Mouse (Mus musculus) limb, embryonic 14.5 days (tissue): ENCODE measurements around the gene Klhl15. TPM values are rescaled to one million over a fixed set of nuclear protein-coding genes. Genes with fewer than 3 reads are reported as not detected.
A peak's percentile ranks its signal among the peaks of the same experiment; 100 is the strongest.

Experiments
- ATAC-seq: fragments of 200-750 bp; cut with Nextera tagmentation; 2 replicates; pipeline ENCODE4 v1.8.0; 2017; ENCODE audit warnings: low read depth, moderate number of reproducible peaks, moderate TSS enrichment; ENCODE audit not compliant: low FRiP score
- DNase-seq: peaks from one replicate; pipeline ENCODE4 v3.0.0-alpha.2; 2015; ENCODE audit warnings: low spot score
- H3K27ac ChIP-seq: fragments of 300-500 bp; sonication (generic); replicated peaks from 2 replicates; pipeline ENCODE4 v1.5.1; 2014; ENCODE audit warnings: low read depth, mild to moderate bottlenecking, low read length, moderate library complexity, mixed read lengths
- H3K27me3 ChIP-seq: fragments of 300-500 bp; sonication (generic); 2 replicates; pipeline ENCODE4 v1.6.1; 2014; ENCODE audit warnings: low read length, mixed read lengths; ENCODE audit not compliant: control insufficient read depth, insufficient read depth
- H3K36me3 ChIP-seq: fragments of 300-500 bp; sonication (generic); 2 replicates; pipeline ENCODE4 v1.6.1; 2014; ENCODE audit warnings: mild to moderate bottlenecking, low read length, moderate library complexity, mixed read lengths; ENCODE audit not compliant: control insufficient read depth, insufficient read depth
- H3K4me1 ChIP-seq: fragments of 300-500 bp; sonication (generic); 2 replicates; pipeline ENCODE4 v1.6.1; 2014; ENCODE audit warnings: antibody characterized with exemption, low read length, mixed read lengths; ENCODE audit not compliant: control insufficient read depth, insufficient read depth
- H3K4me2 ChIP-seq: fragments of 300-500 bp; sonication (generic); replicated peaks from 2 replicates; pipeline ENCODE4 v1.6.1; 2014; ENCODE audit warnings: low read depth, mild to moderate bottlenecking, low read length, moderate library complexity; ENCODE audit not compliant: severe bottlenecking
- H3K4me3 ChIP-seq: fragments of 300-500 bp; sonication (generic); replicated peaks from 2 replicates; pipeline ENCODE4 v1.5.1; 2014; ENCODE audit warnings: low read length
- H3K9ac ChIP-seq: fragments of 300-500 bp; sonication (generic); 2 replicates; pipeline ENCODE4 v1.6.1; 2014; ENCODE audit warnings: mild to moderate bottlenecking, low read depth, low read length, moderate library complexity; ENCODE audit not compliant: severe bottlenecking
- H3K9me3 ChIP-seq: fragments of 300-500 bp; sonication (generic); 2 replicates; pipeline ENCODE4 v1.6.1; 2016; ENCODE audit warnings: low read length; ENCODE audit not compliant: control insufficient read depth
- POLR2A ChIP-seq: fragments of 200-500 bp; IDR thresholded peaks from 2 replicates; pipeline ENCODE4 v1.8.0; 2012; ENCODE audit warnings: inconsistent platforms, mild to moderate bottlenecking, moderate library complexity, borderline replicate concordance; ENCODE audit not compliant: insufficient read depth, insufficient read length; ENCODE audit errors: extremely low read depth
- WGBS: fragments of 180-500 bp; shearing (Covaris S2); extraction: QIAGEN DNeasy Blood & Tissue Kit; methylation state at CpG from one replicate; pipeline ENCODE4 v1.1.7; 2014; 5-methylcytosine and 5-hydroxymethylcytosine counted together
- polyA plus RNA-seq, 2 experiments: library from polyadenylated mRNA; depleted of rRNA in 1 of 2; stranded (reverse) in 1 of 2; unstranded in 1 of 2; fragments of >200 nt; fragmentation: Nextera tagmentation in 1 of 2; extraction: Ambion mirVana in 1 of 2; gene quantifications; 2 replicates each; pipeline versions ENCODE4 v1.2.1 to v1.2.3; 2012 to 2014

Gene Klhl15
- polyA plus RNA-seq, 2 experiments, result 4.9 to 10.6 TPM

DNA sequence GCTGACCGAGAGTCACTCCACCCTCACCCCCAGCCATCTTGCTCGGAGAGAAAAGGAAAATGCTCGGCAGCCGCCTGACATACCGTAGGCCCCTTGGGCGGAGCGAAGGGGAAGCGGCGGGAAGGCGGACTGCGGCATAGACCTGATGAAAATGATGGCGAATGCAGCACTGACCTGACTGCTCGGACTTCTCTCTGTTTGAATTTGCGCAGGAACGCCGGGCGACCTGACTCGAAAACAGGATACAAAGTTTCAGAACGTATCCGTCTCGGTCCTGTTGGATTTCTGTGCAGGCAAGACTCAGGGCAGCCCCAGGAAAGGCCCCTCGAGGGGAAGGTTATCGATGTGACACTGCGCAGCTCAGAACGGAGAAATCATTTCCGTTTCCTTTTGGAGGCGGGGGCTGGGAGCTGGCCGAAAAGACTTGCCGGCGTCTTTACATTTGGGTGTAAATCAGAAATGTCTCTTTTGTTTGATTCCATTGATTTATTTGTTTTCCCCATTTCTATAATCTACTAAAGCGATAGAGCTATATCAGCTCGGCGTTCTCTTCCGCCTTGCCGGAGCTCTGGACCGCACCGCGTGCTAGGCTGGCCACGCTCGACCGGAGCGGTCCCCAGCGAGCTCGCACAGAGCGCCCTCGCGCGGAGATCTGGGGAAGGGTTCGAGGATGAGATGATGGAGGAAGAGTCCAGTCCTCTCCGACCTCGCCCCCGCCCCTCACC lies 21.6 kb upstream of the Klhl15 start, which contains the start of gene Eif2s3x:
Gene Eif2s3x, minus strand, starts transcription at position 266 of the 725 bp plus-strand sequence.
- peak within 1 kb of the TSS; percentile 76 for H3K4me3 ChIP-seq
- no peaks in the 10 kb centered on the region for H3K4me1 ChIP-seq
- peaks cover 19% of the 10 kb centered on the region for H3K36me3 ChIP-seq
- under 1% methylated on average over 52 of the region's 52 CpGs for WGBS
- no peaks in the 10 kb centered on the region for H3K9me3 ChIP-seq
- peak; percentile 86 for DNase-seq
- H3K9ac ChIP-seq, result peak within 1 kb of the TSS; percentile 81
- peak; percentile 46; the same call in 1 of the 2 replicates for TF ChIP-seq POLR2A
- H3K27me3 ChIP-seq, result no peaks in the 10 kb centered on the region
- peak within 1 kb of the TSS; percentile 67 for H3K4me2 ChIP-seq
- peak within 1 kb of the TSS; percentile 80 for H3K27ac ChIP-seq
- peak; percentile 97 for ATAC-seq

DNA sequence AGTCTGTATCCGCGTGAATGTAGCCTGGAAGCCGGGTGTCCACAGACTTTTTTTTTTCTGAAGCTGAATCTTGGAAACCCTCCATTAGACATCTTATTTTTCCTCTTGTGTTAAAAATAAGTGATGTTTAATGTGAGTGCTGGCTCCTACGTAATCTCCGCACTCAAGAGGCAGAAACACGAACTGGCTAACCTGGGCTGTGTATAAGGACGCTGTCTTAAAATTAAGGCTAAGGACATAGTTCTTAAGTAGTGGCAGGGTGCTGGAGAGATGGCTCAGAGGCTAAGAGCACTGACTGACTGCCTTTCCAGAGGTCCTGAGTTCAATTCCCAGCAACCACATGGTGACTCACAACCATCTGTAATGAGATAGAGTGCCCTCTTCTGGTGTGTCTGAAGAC lies 21.0 kb upstream of the Klhl15 start:
- ATAC-seq, result no peak
- H3K4me2 ChIP-seq, result peak overlapping the region; percentile 53
- H3K4me3 ChIP-seq, result peak overlapping the region; percentile 76
- TF ChIP-seq POLR2A, result no peak
- 16% methylated on average over 7 of the region's 7 CpGs for WGBS
- DNase-seq, result no peak
- no peak overlapping the region; the same call in 1 of the 2 replicates for H3K27ac ChIP-seq
- H3K36me3 ChIP-seq, result peaks cover 14% of the 10 kb centered on the region
- H3K9me3 ChIP-seq, result no peaks in the 10 kb centered on the region
- H3K4me1 ChIP-seq, result no peaks in the 10 kb centered on the region
- H3K27me3 ChIP-seq, result no peaks in the 10 kb centered on the region
- 0 out of 2 replicates have a peak overlapping the region, but pooled peaks have one; percentile 81 for H3K9ac ChIP-seq

DNA sequence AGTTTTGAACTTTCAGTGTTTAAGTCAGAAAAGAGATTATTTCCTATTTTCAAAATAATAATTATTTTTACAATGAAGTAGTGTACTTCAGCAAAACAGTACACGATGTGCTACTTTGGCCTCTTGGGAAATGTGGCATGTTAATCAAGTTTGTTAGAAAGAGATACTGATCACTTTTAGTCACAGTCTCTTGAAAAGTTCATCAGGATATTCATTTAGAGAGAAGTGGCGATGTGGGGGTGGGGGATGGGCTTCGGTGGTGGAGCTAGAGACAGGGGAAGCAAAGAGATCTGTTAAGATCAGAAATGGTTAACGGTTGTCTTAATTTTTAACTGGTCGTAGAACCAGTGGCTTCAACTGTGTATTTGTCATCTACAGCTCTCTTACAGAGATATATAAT lies 967 bp upstream of the Klhl15 start:
- Histone ChIP-seq H3K9me3 (no peaks in the 10 kb centered on the region), H3K4me1 (no peaks in the 10 kb centered on the region), H3K4me3 (peak overlapping the region; percentile 58; the same call in 1 of the 2 replicates), H3K36me3 (no peaks in the 10 kb centered on the region), H3K27ac (no peak overlapping the region), H3K4me2 (no peak overlapping the region), H3K27me3 (peaks cover 12% of the 10 kb centered on the region; the same call in 1 of the 2 replicates), H3K9ac (no peak overlapping the region)
- WGBS, result 35% methylated on average over 5 of the region's 5 CpGs
- ATAC-seq (no peak), DNase-seq (no peak)
- no peak for TF ChIP-seq POLR2A

DNA sequence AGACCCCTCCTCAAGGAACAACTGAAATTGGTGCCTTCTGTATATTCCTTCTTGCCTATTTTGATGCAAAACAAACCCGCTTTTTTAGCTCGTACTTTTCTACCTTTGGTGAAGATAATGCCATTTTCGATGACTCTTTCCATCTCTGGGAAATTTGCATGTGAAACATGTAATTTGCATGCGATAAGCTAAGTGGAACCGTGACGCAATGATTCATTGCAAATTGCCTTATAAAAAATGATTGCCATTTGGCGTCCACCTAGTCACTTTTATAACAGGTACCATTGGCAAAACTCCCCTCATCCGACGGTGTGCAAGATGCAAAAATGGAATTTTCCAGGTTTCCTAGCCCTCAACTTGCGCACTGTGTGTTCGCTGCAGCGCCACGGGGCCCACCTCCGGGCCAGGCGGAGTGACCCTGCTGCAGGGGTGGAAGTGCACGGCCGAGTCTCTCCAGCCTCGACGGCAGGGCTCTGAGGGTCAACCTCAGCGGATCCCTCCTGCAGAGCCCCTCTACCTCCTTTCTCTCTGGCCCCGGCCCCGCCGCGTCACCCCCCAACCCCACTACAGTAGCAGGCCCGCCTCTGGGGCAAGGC lies 365 bp upstream of the Klhl15 start:
- no peak for DNase-seq
- H3K27me3 ChIP-seq, result peaks cover 12% of the 10 kb centered on the region; the same call in 1 of the 2 replicates
- H3K9me3 ChIP-seq, result no peaks in the 10 kb centered on the region
- WGBS, result 12% methylated on average over 20 of the region's 25 CpGs
- H3K27ac ChIP-seq, result peak overlapping the region; percentile 86
- no peak for ATAC-seq
- H3K4me1 ChIP-seq, result no peaks in the 10 kb centered on the region
- peak overlapping the region; percentile 66 for H3K9ac ChIP-seq
- H3K4me3 ChIP-seq, result peak overlapping the region; percentile 58
- TF ChIP-seq POLR2A, result no peak
- H3K4me2 ChIP-seq, result peak overlapping the region; percentile 47
- H3K36me3 ChIP-seq, result no peaks in the 10 kb centered on the region

DNA sequence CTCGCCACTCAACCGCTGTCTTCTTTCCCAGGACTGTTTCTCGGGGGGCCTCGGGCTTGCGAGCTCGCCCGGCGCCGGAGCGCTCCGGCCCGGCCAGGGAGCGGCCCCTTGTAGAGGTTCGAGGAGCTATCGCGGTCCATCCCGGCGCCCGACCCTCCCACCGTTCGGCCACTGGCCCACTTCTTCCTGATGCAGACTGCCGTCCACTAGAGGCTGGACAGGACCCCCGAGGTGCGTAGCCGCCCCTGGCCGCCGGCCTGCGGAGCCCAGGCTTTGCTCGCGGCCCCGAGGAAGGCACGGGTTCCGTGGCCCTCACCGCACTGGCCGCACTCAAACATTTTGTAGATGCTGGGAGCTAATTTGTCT lies 774 bp downstream of the Klhl15 start:
- H3K36me3 ChIP-seq, result no peaks in the 10 kb centered on the region
- WGBS, result 17% methylated on average over 26 of the region's 35 CpGs
- ATAC-seq, result peak; percentile 7; the same call in 1 of the 2 replicates
- H3K4me1 ChIP-seq, result no peaks in the 10 kb centered on the region
- no peak for TF ChIP-seq POLR2A
- peak overlapping the region; percentile 47 for H3K4me2 ChIP-seq
- peak overlapping the region; percentile 66 for H3K9ac ChIP-seq
- peak overlapping the region; percentile 86 for H3K27ac ChIP-seq
- DNase-seq, result no peak
- no peaks in the 10 kb centered on the region for H3K9me3 ChIP-seq
- H3K27me3 ChIP-seq, result peaks cover 12% of the 10 kb centered on the region; the same call in 1 of the 2 replicates
- peak overlapping the region; percentile 58 for H3K4me3 ChIP-seq
